Mouse (Mus musculus) E14TG2a.4 (cell line): ENCODE measurements around the gene Eral1.

Experiments
- CTCF ChIP-seq: conservative IDR thresholded peaks from 2 replicates; pipeline ENCODE4 v1.5.1; 2014; ENCODE audit warnings: low read length
- NANOG ChIP-seq: IDR thresholded peaks from 2 replicates; pipeline ENCODE4 v1.6.1; 2014; ENCODE audit warnings: borderline replicate concordance, low read length, mixed read lengths
- POU5F1 ChIP-seq: IDR thresholded peaks from 2 replicates; pipeline ENCODE4 v1.6.1; 2014; ENCODE audit warnings: low read length, borderline replicate concordance

GRCm38 (mm10) chr11:78056946-78057345 is 23.2 kb downstream of the Eral1 start:
- TF ChIP-seq CTCF (no peak), POU5F1 (no peak), NANOG (no peak)
